Mouse (Mus musculus) lung, embryonic 16.5 days (tissue): ENCODE measurements around the gene Gm14190. TPM values are rescaled to one million over a fixed set of nuclear protein-coding genes. Genes with fewer than 3 reads are reported as not detected.
"Not testable (repeated sequence)": the region's sequence is repeated elsewhere in the genome, so short reads cannot be mapped to it uniquely, and the experiment has no call there.

Source experiments
- ATAC-seq: fragments of 200-750 bp; cut with Nextera tagmentation; 2 replicates; pipeline ENCODE4 v1.8.0; 2017; ENCODE audit warnings: low read depth, mild to moderate bottlenecking, moderate library complexity
- H3K27ac ChIP-seq: fragments of 300-500 bp; sonication (generic); 2 replicates; pipeline ENCODE4 v1.5.1; 2014; ENCODE audit warnings: mild to moderate bottlenecking, control low read depth, low read length
- H3K27me3 ChIP-seq: fragments of 300-500 bp; sonication (generic); 2 replicates; pipeline ENCODE4 v1.6.1; 2014; ENCODE audit warnings: low read depth, low read length, mixed read lengths; ENCODE audit not compliant: control insufficient read depth, insufficient read depth
- H3K36me3 ChIP-seq: fragments of 300-500 bp; sonication (generic); 2 replicates; pipeline ENCODE4 v1.6.1; 2014; ENCODE audit warnings: low read length; ENCODE audit not compliant: control insufficient read depth, insufficient read depth
- H3K4me1 ChIP-seq: fragments of 300-500 bp; sonication (generic); replicated peaks from 2 replicates; pipeline ENCODE4 v1.6.1; 2014; ENCODE audit warnings: low read length, mixed read lengths; ENCODE audit not compliant: control insufficient read depth, insufficient read depth
- H3K4me2 ChIP-seq: fragments of 300-500 bp; sonication (generic); 2 replicates; pipeline ENCODE4 v1.6.1; 2014; ENCODE audit warnings: low read depth, low read length, control low read depth
- H3K4me3 ChIP-seq: fragments of 300-500 bp; sonication (generic); 2 replicates; pipeline ENCODE4 v1.5.1; 2014; ENCODE audit warnings: mild to moderate bottlenecking, low read length, control low read depth
- H3K9ac ChIP-seq: fragments of 300-500 bp; sonication (generic); 2 replicates; pipeline ENCODE4 v1.6.1; 2014; ENCODE audit warnings: low read length, control low read depth
- H3K9me3 ChIP-seq: fragments of 300-500 bp; sonication (generic); 2 replicates; pipeline ENCODE4 v1.6.1; 2016; ENCODE audit warnings: low read length; ENCODE audit not compliant: control insufficient read depth
- WGBS: fragments of 180-500 bp; shearing (Covaris S2); extraction: QIAGEN DNeasy Blood & Tissue Kit; methylation state at CpG from one replicate; pipeline ENCODE4 v1.1.7; 2014; 5-methylcytosine and 5-hydroxymethylcytosine counted together
- polyA plus RNA-seq: library from polyadenylated mRNA; unstranded; fragments of >200 nt; fragmentation: Nextera tagmentation; extraction: Ambion mirVana; gene quantifications from 2 replicates; pipeline ENCODE4 v1.2.1, GENCODE M21; 2015

The Gm14190 gene
- not detected in 2 replicates for polyA plus RNA-seq

DNA sequence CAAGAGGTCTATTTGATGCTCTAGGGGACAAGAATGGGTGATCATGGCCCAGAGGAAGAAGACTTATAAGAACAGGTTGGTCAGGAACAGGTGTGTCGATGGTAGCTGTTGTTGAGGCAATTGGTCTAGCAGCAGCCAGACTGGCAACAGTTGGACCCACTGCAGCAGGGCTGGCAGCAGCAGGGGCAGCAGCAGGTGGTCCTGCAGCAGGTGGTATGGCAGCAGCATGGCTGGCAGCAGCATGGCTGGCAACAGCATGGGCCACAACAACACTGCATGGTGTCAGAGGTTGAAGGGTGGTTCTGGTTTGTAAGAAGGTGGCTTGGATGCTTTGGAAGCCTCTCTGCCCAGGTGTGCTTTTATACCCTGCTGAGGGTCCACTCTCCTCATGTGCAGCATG, at the start of gene Gm14190:
Gm14190 (minus strand) TSS at position 278 of the 400 bp plus-strand sequence.
- no peak within 1 kb of the TSS for H3K4me3 ChIP-seq
- no peaks in the 10 kb centered on the region for H3K27me3 ChIP-seq
- no peaks in the 10 kb centered on the region for H3K36me3 ChIP-seq
- 90% methylated on average over 1 of the region's 1 CpGs for WGBS
- no peaks in the 10 kb centered on the region for H3K4me1 ChIP-seq
- no peak within 1 kb of the TSS for H3K27ac ChIP-seq
- H3K9me3 ChIP-seq: no peaks in the 10 kb centered on the region
- H3K9ac ChIP-seq: no peak within 1 kb of the TSS
- ATAC-seq: no peak
- no peak within 1 kb of the TSS for H3K4me2 ChIP-seq

DNA sequence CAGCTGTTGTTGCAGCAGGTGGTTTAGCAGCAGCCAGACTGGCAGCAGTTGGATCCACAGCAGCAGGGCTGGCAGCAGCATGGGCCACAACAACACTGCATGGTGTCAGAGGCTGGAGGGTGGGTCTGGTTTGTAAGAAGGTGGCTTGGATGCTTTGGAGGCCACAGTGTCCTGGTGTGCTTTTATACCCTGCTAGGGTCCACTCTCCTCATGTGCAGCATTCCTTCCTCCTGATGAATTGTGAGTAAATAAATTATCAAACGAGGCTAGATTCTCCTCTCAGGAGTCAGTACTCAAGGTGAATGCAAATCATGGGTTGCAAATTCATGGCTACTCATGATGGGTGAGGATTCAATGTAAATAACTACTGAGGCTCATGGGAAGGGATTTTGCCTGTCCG, 43.6 kb upstream of the Gm14190 start, which contains the start of gene Gm14180:
Gm14180 (minus strand) TSS at position 101 of the 400 bp plus-strand sequence.
- Histone ChIP-seq H3K27ac (no peak within 1 kb of the TSS), H3K4me2 (no peak within 1 kb of the TSS), H3K9ac (no peak within 1 kb of the TSS), H3K4me1 (no peaks in the 10 kb centered on the region), H3K9me3 (no peaks in the 10 kb centered on the region), H3K4me3 (no peak within 1 kb of the TSS), H3K27me3 (no peaks in the 10 kb centered on the region), H3K36me3 (no peaks in the 10 kb centered on the region)
- WGBS: 48% methylated on average over 2 of the region's 2 CpGs
- no peak for ATAC-seq

DNA sequence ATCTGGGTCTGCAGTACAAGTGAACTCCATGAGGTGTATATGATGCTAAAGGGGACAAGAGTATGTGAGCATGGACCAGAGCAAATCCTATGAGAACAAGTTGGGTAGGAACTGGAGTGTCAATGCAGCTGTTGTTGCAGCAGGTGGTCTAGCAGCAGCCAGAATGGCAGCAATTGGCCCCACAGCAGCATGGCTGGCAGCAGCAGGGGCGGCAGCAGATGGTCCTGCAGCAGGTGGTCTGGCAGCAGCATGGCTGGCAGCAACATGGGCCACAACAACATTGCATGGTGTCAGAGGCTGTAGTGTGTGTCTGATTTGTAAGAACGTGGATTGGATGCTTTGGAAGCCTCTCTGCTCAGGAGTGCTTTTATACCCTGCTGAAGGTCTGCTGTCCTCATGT, 33.5 kb upstream of the Gm14190 start:
- no peak overlapping the region for H3K4me2 ChIP-seq
- no peaks in the 10 kb centered on the region for H3K36me3 ChIP-seq
- no peaks in the 10 kb centered on the region for H3K9me3 ChIP-seq
- no peaks in the 10 kb centered on the region for H3K4me1 ChIP-seq
- no peak overlapping the region for H3K27ac ChIP-seq
- WGBS: 79% methylated on average over 2 of the region's 2 CpGs
- H3K9ac ChIP-seq: no peak overlapping the region
- no peak overlapping the region for H3K4me3 ChIP-seq
- no peaks in the 10 kb centered on the region for H3K27me3 ChIP-seq
- ATAC-seq: no peak

DNA sequence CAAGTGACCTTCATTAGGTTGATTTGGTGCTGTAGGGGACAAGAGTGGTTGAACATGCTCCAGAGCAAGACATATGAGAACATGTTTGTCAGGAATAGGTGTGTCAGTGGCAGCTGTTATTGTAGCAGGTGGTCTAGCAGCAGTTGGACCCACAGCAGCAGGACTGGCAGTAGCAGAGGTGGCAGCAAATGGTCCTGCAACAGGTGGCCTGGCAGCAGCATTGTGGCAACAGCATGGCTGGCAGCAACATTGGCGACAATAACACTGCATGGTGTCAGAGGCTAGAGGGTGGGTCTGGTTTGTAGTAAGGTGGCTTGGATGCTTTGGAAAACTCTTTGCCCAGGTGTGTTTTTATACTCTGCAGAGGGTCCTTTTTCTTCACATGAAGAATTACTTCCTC, 28.2 kb upstream of the Gm14190 start:
- Histone ChIP-seq H3K36me3 (no peaks in the 10 kb centered on the region), H3K4me1 (no peaks in the 10 kb centered on the region), H3K27ac (no peak overlapping the region), H3K27me3 (no peaks in the 10 kb centered on the region), H3K9ac (no peak overlapping the region), H3K9me3 (no peaks in the 10 kb centered on the region), H3K4me2 (no peak overlapping the region), H3K4me3 (no peak overlapping the region)
- WGBS: 86% methylated on average over 1 of the region's 1 CpGs
- ATAC-seq: no peak

DNA sequence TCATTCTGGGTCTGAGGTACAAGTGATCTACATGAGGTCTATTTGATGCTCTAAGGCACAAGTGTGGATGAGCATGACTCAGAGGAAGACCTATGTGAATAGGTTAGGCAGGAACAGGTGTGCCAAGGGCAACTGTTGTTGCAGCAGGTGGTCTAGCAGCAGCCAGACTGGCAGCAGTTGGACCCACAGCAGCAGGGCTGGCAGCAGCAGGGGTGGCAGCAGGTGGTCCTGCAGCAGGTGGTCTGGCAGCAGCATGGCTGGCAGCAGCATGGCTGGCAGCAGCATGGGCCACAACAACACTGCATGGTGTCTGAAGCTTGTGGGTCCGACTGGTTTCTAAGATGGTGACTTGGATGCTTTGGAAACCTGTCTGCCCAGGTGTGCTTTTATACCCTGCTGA, 5.3 kb downstream of the Gm14190 start:
- WGBS: 58% methylated on average over 1 of the region's 1 CpGs
- H3K4me1 ChIP-seq: not testable (repeated sequence)

DNA sequence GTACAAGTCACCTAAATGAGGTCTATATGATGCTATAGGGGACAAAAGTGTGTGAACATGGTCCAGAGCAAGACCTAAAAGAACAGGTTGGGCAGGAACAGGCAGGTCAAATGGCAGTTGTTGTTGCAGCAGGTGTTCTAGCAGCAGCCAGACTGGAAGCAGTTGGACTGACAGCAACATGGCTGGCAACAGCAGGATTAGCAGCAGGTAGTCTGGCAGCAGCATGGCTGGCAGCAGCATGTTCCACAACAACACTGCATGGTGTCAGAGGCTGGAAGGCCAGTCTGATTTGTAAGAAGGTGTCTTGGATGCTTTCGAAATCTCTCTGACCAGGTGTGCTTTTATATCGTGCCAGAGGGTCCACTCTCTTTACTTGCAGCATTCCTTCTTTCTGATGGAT, 7.1 kb downstream of the Gm14190 start:
- no peaks in the 10 kb centered on the region for H3K9me3 ChIP-seq
- no peak overlapping the region for H3K9ac ChIP-seq
- H3K36me3 ChIP-seq: no peaks in the 10 kb centered on the region
- no peak overlapping the region for H3K4me2 ChIP-seq
- no peak overlapping the region for H3K4me3 ChIP-seq
- 77% methylated on average over 2 of the region's 2 CpGs for WGBS
- H3K27me3 ChIP-seq: no peaks in the 10 kb centered on the region
- no peak for ATAC-seq
- no peaks in the 10 kb centered on the region for H3K4me1 ChIP-seq
- H3K27ac ChIP-seq: no peak overlapping the region

More for the DNA sequence above, 5.3 kb downstream of the Gm14190 start:
- H3K27me3 ChIP-seq, H3K9ac ChIP-seq, H3K27ac ChIP-seq, ATAC-seq, H3K9me3 ChIP-seq, H3K4me2 ChIP-seq, H3K36me3 ChIP-seq, H3K4me3 ChIP-seq: not testable (repeated sequence)

DNA sequence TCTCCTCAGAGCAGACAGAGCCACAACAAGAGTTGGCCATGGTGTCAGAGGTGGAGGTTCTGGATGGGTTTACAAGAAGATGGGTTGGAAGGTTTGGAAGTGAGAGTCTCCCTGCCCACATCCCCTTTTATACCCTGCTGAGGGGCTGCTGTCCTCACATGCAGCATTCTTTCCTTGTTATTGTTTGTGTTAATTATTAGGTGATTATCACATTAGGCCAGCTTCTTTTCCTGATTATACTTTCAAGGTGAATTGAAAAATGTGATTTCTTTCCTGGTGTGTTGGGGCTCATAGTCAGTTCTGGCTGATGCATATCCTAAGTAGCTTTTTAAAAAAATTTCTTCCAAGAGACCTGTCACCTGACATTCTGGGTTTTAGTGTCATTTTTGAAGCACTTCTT, 24.7 kb downstream of the Gm14190 start, which contains the start of gene Krtap4-6:
Krtap4-6 (minus strand) TSS at position 101 of the 400 bp plus-strand sequence.
- Histone ChIP-seq H3K36me3 (no peaks in the 10 kb centered on the region), H3K4me1 (no peaks in the 10 kb centered on the region), H3K27ac (no peak within 1 kb of the TSS), H3K27me3 (no peaks in the 10 kb centered on the region), H3K4me2 (no peak within 1 kb of the TSS), H3K9me3 (no peaks in the 10 kb centered on the region), H3K4me3 (no peak within 1 kb of the TSS), H3K9ac (no peak within 1 kb of the TSS)
- no peak for ATAC-seq

DNA sequence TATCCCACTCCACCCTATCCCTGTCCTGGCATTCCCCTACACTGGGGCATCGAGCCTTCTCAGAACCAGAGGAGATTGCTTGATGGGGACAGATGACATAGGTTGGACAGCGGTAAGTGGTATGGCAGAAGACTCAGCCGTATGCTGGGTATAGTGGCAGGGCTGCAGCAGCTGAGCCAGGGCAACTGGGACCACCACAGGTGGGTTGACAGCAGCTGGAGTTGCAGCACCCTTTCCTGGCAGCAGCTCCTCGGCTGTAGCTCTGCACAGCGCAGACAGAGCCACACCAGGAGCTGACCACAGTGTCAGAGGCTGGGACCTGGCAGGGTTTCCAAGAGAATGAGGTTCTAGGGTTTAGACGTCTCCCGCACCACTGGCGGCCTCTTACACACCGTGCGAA, 27.7 kb downstream of the Gm14190 start:
- no peak for ATAC-seq
- Histone ChIP-seq H3K4me1 (no peaks in the 10 kb centered on the region), H3K27ac (no peak overlapping the region), H3K9ac (no peak overlapping the region), H3K9me3 (no peaks in the 10 kb centered on the region), H3K36me3 (no peaks in the 10 kb centered on the region), H3K4me2 (no peak overlapping the region), H3K4me3 (no peak overlapping the region), H3K27me3 (no peaks in the 10 kb centered on the region)
- whole genome bisulfite sequencing: 82% methylated on average over 10 of the region's 10 CpGs

DNA sequence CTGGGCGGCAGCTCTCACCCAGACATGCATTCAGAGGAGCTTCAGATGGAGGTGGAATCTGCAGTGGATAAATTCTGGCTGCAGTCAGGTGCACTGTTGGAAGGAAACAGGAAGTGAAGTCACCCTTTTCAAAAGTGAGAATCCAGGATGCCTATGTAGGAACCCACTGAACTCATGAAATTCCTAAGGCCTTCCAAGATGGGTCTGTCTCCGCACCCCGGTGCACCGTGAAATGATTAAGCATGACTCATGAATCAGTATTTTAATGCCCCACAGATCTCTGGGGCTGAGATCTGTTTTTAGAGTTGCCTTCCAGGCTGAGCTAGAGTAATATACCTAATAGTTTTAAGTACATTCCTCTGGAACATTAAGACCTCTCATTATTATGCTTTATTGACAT, 31.3 kb downstream of the Gm14190 start:
- H3K9me3 ChIP-seq: no peaks in the 10 kb centered on the region
- 82% methylated on average over 4 of the region's 4 CpGs for WGBS
- no peak overlapping the region for H3K27ac ChIP-seq
- no peak overlapping the region for H3K4me2 ChIP-seq
- H3K4me1 ChIP-seq: no peaks in the 10 kb centered on the region
- no peaks in the 10 kb centered on the region for H3K36me3 ChIP-seq
- H3K27me3 ChIP-seq: no peaks in the 10 kb centered on the region
- H3K9ac ChIP-seq: no peak overlapping the region
- no peak overlapping the region for H3K4me3 ChIP-seq
- ATAC-seq: no peak

DNA sequence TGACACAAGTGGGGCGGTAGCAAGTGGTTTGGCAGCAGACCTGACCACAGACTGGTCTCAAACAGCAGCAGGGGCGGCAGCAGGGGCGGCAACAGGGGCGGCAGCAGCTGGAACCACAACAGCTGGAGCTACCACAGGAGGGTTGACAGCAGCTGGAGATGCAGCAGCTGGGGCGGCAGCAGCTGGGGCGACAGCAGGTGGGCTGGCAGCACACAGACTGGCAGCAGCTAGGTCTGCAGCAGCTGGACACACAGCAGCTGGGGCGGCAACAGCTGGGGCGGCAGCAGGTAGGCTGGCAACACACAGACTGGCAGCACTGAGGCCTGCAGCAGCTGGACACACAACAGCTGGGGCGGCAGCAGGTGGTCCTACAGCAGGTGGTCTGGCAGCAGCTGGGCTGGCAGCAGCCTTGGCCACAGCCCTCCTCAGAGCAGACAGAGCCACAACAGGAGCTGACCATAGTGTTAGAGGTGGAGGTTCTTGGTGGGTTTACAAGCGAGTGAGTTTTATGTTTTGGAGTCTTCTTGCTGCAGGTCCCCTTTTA, 32.0 kb downstream of the Gm14190 start, which contains the start of gene Gm11563:
Gm11563 (minus strand) TSS at position 494 of the 544 bp plus-strand sequence.
- H3K27me3 ChIP-seq, H3K4me1 ChIP-seq, H3K9me3 ChIP-seq, H3K36me3 ChIP-seq, H3K4me2 ChIP-seq, H3K27ac ChIP-seq, ATAC-seq, H3K4me3 ChIP-seq, H3K9ac ChIP-seq: not testable (repeated sequence)
- WGBS: 58% methylated on average over 10 of the region's 10 CpGs
